Mouse (Mus musculus): Measurements from ENCODE around the gene Sept12.

Sept12 gene

GRCm38 (mm10) chr16:4974521-4974920 is 23.1 kb downstream of the Sept12 start:
- no peak for DNase-seq (ENCODE audit: low spot score)

GRCm38 (mm10) chr16:4971626-4972025 is 26.0 kb downstream of the Sept12 start:
- no peak for DNase-seq (ENCODE audit: low spot score)

GRCm38 (mm10) chr16:4969055-4969843 is 28.4 kb downstream of the Sept12 start:
- no peak for DNase-seq (ENCODE audit: low spot score)

GRCm38 (mm10) chr16:4968426-4968825 is 29.2 kb downstream of the Sept12 start:
- no peak for DNase-seq (ENCODE audit: low spot score)

GRCm38 (mm10) chr16:4965392-4966129 is 32.1 kb downstream of the Sept12 start:
- no peak for DNase-seq (ENCODE audit: low spot score)

DNA sequence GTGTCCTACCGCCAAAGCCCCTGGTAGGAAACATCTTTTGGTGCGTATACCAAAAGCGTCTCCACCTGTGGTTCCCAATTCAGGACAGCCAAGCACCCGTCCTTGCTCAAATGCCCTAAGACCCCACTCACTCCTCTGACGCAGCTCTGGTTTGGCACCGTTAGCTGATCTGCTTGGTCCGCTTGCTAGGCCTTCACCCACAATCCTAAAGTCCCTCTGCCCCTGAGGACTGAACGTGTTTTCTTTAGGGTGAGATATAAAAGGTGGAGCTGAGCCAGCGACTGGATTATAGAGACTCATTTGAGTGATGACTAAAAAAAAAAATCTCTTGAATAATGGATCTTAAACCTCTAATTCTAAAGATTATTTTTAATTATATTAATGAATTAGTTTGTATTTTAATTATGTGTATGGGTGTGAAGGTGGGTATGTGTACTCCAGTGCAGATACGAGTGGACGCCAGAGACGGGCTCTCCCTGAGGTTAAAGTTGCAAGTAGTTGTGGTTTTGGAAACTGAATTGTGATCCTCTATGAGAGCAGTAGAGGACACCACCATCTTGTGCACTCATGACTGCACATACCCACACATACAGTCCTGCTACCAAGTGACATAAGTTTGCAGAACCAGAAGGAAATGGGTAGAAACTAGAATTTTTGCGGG is 32.8 kb downstream of the Sept12 start:
- DNase-seq (ENCODE audit: low spot score), result no peak

DNA sequence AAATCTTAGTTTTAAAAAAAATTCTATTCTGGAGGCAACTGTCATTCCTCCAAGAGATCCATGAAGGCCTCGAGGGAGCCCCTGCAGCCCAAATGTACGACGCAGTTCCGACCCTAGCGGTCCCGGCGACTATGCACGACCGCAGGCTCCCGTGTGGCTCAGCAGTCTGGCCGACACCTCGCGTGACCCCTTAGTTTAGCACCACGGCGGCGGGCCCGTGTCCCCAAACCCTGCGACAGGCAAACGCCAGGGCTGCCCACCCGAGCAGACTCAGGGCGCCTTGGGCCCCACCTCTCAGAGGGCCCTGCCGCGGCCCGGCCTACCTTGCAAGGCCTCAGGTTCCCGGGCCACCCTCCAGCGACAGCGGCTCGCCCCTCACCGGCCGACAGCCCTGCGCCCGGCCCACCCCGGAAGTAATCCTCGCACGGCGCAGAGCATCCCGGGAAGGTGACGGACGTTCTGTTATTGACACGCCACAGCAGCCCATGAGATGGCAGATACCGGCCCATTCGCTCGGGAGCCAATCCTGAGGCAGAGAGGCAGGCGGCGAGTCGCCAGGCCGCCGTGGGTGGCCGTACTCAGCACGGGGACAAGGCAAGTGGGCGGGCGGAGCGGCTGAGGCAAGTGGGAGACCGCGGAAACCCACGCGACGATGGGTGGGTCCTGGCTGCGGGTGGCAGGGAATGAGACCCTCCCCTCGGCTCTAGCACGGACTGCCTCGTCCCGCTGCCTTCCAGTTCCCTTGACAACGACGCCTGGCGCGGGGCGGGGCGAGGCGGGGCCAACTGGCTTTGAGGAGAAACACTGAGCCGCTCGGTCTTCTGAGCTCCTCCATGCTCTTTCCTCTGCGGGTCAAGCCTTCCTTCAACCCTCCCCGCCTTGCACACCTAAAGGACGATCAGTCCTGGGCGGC is 33.6 kb downstream of the Sept12 start, which contains the start of gene Anks3:
Gene Anks3, minus strand, starts transcription at position 409 of the 913 bp plus-strand sequence.
- peak; percentile 100 for DNase-seq (ENCODE audit: low spot score)

- DNase-seq (ENCODE audit: low spot score), result no peak
Observed at GRCm38 (mm10) chr16:4963346-4963745, 34.3 kb downstream of the Sept12 start.

GRCm38 (mm10) chr16:4960260-4960659 is 37.4 kb downstream of the Sept12 start:
- DNase-seq (ENCODE audit: low spot score), result no peak

- no peak for DNase-seq (ENCODE audit: low spot score)
Observed at GRCm38 (mm10) chr16:4957446-4957845, 40.2 kb downstream of the Sept12 start.

DNA sequence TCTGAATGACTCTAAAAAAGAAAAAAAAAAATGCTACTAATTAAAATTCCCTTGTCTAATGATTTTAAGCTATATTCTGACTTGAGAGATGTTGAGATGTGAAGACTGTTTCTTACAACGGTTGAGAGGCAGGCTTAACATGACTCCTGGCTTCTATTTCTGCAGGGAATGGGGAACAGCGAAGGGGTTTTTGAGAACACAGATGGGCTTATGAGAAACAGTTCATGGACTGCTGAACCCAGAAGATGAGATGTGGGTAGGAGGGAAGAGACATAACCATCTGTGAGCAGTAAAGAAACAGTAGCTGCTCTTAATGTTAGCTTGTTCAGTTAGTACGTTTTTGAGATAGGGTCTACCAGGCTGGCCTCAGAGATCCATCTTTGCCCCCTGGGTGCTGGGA is 41.0 kb downstream of the Sept12 start:
- no peak for DNase-seq (ENCODE audit: low spot score)

DNA sequence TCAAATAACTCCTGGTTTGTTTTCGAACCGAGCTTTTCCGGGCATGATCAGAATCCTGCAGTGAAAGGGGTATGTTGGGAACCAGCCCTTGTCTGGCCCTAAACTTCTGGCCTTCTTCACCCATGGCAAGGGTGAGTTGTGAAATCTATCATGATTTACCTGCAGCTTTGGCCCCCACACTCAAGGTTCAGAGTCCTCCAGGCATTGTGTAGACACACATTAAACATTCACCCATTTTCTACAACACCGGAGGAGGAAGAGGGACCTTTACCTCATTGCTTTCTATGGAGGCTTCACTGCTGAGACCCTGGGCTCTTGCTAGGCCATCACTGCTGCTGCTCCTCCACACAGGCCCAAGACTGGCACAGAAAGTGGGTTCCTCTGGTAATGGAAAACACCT is 50.3 kb downstream of the Sept12 start:
- DNase-seq (ENCODE audit: low spot score), result no peak

DNA sequence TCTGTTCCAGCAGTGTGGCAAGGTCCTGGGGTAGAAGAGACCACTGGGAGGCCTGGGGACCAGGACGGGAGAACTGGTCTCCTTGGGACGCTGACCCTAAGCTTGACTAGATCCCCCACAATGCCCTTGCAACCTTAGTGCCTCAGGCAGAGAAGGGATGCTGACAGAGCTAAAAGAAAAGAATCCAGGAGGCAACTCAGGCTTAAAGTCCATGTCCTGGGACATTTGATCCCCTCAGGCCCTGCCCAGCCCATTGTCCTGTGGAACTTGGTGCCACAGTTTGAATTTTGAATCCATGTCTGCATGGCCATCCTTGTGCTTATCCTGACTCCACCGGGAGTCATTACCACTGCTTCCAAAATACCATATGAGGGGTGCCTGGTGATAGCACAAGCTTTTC is 51.5 kb downstream of the Sept12 start:
- no peak for DNase-seq (ENCODE audit: low spot score)

DNA sequence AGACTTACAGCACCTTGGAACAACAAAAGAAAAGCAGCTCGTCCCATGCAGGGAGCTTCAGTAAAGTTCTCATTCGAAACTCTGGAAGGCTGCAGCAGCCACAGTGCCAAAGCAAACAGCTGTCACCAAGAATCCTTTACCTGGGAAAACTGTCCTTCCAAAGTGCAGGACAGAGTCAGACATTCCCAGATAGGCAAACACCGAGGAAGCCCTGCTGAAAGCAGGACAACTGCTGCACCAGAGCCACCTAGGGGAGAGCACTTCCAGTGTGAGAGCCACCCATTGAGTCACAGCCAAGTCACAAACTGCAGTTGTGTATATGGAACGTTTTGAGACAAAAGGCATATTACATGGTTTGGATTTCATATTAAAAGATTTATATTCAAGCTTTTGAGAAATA is 52.2 kb downstream of the Sept12 start:
- no peak for DNase-seq (ENCODE audit: low spot score)

GRCm38 (mm10) chr16:4943431-4943830 is 54.2 kb downstream of the Sept12 start:
- DNase-seq (ENCODE audit: low spot score), result no peak

DNA sequence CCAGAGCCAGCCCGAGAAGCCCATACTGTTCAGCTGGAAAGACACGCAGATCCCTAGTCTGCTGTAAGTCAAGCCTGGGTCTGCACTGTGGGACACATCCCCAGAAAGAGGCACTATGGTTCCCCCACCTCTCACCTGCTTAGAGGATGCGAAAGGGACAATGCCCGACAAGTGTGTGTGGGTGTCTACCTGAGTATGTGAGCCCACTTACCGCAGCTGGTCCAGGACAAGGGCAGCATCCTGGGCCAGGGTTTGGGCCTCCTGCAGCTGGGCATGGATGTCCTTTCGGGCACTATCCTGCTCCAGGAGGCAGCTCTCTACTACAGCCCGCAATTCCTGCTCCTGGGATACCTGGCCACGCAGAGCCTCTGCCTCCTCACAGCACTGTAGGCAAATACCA is 54.8 kb downstream of the Sept12 start:
- no peak for DNase-seq (ENCODE audit: low spot score)

DNA sequence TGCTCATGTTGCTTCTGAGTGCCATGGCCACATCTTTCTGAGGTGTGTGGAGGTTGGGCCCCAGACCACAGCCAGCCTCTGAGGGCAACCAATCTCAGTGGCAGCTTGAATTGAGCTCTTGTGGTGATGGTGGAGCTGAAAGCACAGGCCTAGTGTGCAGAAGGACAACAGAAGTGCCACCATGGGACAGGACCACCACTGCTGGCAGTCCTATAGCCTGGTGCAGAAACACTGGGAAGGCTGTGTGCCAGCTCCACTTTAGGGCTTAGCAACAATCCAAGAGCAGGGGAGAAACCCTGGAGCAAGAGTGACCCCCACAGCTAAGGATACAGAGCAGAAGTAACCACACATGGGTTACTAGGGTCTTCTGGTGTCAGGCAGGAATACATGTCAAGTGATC is 56.6 kb downstream of the Sept12 start:
- no peak for DNase-seq (ENCODE audit: low spot score)

DNA sequence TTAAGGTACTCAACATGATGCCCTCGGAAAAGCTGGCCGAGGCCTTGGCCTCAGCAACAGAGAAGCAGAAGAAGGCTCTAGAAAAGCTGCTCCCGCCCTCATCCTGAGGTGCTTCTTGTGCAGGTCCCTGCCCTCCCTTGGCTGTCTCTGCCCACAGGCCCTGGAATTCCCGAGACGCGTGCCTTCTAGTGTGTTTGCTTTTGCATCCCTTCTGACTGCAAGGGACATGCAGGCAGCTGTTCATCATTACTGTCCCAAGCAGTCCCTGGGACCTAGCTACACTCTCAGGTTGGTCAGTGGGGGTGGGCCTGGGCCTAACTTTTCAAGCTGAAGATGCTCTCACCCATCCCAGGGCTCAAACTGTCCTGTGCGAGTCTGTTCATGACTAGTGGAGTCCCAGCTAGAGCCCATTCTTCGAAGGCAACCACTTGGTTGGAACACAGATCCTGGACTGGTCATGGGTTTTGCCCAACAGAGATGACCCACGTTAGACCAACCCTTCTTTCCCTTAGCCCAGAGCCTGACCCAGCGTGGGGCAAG is 57.3 kb downstream of the Sept12 start:
- DNase-seq (ENCODE audit: low spot score), result no peak

DNA sequence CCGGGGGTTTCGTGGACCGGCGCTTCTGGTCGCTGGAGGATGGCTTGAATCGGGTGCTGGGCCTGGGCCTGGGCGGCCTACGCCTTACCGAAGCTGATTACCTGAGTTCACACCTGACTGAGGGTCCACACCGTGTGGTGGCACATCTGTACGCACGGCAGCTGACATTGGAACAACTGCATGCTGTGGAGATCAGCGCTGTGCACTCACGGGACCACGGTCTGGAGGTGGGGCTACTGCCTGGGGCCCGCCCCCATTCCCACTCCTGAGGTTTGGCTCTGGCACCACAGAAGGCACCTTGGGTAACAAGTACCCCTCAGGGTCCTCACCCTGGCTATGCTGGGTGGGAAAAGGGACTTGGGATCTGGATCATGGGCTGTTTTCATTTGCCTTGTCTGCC is 58.2 kb downstream of the Sept12 start:
- DNase-seq (ENCODE audit: low spot score), result no peak

GRCm38 (mm10) chr16:4938989-4939388 is 58.7 kb downstream of the Sept12 start:
- DNase-seq (ENCODE audit: low spot score), result peak; percentile 96

DNA sequence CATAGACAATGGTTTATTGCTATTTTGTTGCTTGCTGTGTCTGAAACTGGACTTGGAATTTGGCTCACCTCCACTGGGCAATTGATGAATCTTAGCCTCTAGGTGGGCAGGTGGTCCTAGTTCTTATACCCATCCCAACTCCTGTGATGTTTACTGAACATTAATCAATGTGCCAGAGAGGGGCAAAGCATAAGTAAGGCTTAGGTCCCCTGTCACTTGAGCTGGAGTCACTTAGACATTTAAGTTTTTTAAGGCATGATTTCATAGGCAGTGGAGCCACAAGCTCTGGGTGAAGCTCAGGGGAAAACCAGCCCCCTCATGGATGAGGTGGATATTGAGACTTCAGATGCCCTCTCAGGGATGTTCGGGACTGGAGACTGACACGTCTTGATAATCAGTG is 59.2 kb downstream of the Sept12 start, which contains the start of gene Nudt16l1:
Gene Nudt16l1, plus strand, starts transcription at position 301 of the 400 bp plus-strand sequence.
- no peak for DNase-seq (ENCODE audit: low spot score)

All from layer of hippocampus, adult 11-12 months (tissue).